Mouse (Mus musculus): ENCODE data around the gene Tlnrd1. TPM values are rescaled to one million over a fixed set of nuclear protein-coding genes. Genes with fewer than 3 reads are reported as not detected.
"Not testable (repeated sequence)": the region's sequence is repeated elsewhere in the genome, so short reads cannot be mapped to it uniquely, and the experiment has no call there.

Tlnrd1 gene
- polyA plus RNA-seq, 1 experiment from 2014 or later: 11.6 TPM

DNA sequence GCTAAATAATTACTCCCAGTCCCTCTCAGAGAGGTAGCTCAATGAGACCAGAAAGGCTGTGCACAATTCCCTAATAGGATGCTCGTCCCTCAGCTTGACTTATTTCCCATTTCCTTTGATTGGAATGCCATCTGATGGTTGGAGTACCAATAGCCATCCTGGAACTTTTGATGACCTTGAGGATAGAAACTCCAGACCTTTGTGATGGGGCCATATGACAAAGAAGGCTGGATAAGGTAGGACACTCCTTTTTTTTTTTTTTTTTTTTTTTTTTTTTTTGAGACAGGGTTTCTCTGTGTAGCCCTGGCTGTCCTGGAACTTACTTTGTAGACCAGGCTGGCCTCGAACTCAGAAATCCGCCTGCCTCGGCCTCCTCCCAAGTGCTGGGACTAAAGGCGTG, 5.8 kb upstream of the Tlnrd1 start:
- WGBS: 94% methylated on average over 5 of the region's 5 CpGs

DNA sequence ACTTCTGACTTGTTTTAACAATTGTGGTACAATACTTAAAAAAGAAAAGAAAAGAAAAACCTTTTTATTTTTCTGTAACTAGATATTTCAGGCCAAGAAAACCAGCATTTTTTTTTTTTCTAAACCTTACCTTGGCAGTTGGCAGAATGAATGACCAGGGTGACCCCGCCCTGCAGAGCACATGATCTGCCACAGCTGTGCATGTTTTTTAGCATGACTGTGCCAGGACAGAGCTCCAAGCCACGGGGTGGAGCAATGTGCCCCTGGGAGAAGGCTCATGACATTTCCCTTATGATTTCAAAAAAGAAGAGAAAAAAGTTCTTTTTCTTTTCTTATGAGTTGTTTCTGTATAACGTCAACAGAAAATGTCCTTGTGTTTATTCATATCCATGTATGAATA, 5.3 kb upstream of the Tlnrd1 start:
- Histone ChIP-seq H3K27me3 (ENCODE audit: control insufficient read depth, insufficient read depth, low read length) (no peaks in the 10 kb centered on the region), H3K27ac (ENCODE audit: low read depth, low read length) (no peak overlapping the region), H3K9ac (ENCODE audit: low read depth, low read length) (no peak overlapping the region), H3K9me3 (ENCODE audit: control insufficient read depth, low read length) (no peaks in the 10 kb centered on the region), H3K36me3 (ENCODE audit: control insufficient read depth, insufficient read depth, low read length) (no peaks in the 10 kb centered on the region), H3K4me1 (replicated peaks; ENCODE audit: control insufficient read depth, insufficient read depth, low read length) (0 out of 2 replicates have a peak, but pooled peaks cover 2% of the 10 kb centered on the region), H3K4me3 (ENCODE audit: low read depth, low read length) (no peak overlapping the region), H3K4me2 (replicated peaks; ENCODE audit: low read depth, low read length) (no peak overlapping the region)
- ATAC-seq (ENCODE audit: low FRiP score) (no peak), DNase-seq (ENCODE audit: low spot score) (no peak)
- WGBS: 67% methylated on average over 3 of the region's 3 CpGs

More for the DNA sequence above, 5.8 kb upstream of the Tlnrd1 start:
- H3K27ac ChIP-seq (ENCODE audit: low read depth, low read length); DNase-seq (ENCODE audit: low spot score); H3K9me3 ChIP-seq (ENCODE audit: control insufficient read depth, low read length); H3K4me2 ChIP-seq (replicated peaks; ENCODE audit: low read depth, low read length); H3K4me3 ChIP-seq (ENCODE audit: low read depth, low read length); H3K4me1 ChIP-seq (replicated peaks; ENCODE audit: control insufficient read depth, insufficient read depth, low read length); H3K27me3 ChIP-seq (ENCODE audit: control insufficient read depth, insufficient read depth, low read length); H3K36me3 ChIP-seq (ENCODE audit: control insufficient read depth, insufficient read depth, low read length); H3K9ac ChIP-seq (ENCODE audit: low read depth, low read length); ATAC-seq (ENCODE audit: low FRiP score): not testable (repeated sequence)

DNA sequence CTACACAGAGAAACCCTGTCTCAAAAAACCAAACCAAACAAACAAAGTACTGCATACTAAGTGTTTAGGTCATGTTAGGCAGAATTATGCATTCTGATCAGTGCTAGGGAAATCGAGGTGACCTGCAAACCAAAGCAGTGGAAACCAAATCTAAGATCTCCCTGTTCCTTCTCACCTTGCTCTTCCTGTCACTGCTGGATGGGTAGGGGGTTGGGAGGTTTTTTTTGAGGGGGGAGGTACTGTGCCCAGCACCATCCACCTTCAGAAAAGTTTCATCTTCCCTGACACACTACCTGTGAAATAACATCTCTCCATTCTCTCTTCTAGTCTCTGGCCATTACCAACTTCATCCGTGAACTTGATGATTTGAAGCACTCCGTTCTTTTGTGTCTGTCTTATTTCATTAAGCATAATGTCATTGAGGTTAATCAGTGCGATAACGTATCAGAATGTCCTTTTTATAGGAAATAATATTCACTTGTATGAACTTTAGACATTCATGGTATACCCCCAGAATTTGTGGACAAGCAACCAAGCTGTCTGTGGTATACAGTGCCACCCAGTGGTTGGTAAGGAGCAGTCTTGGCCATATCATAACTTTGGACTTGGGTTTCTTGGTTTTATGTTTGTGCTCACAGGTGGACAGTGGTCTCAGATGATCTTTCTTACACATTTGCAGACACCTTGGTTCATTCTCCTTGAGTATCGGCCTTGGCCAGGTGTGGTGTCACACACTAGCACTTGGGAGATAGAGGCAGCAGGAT, 2.4 kb upstream of the Tlnrd1 start:
- no peak for ATAC-seq (ENCODE audit: low FRiP score)
- H3K27ac ChIP-seq (ENCODE audit: low read depth, low read length): no peak overlapping the region
- H3K4me1 ChIP-seq (replicated peaks; ENCODE audit: control insufficient read depth, insufficient read depth, low read length): peaks cover 9% of the 10 kb centered on the region; the same call in 1 of the 2 replicates
- 95% methylated on average over 6 of the region's 6 CpGs for WGBS
- no peak overlapping the region for H3K4me3 ChIP-seq (ENCODE audit: low read depth, low read length)
- H3K36me3 ChIP-seq (ENCODE audit: control insufficient read depth, insufficient read depth, low read length): no peaks in the 10 kb centered on the region
- no peaks in the 10 kb centered on the region for H3K9me3 ChIP-seq (ENCODE audit: control insufficient read depth, low read length)
- DNase-seq (ENCODE audit: low spot score): peak; percentile 24
- no peak overlapping the region for H3K4me2 ChIP-seq (replicated peaks; ENCODE audit: low read depth, low read length)
- H3K9ac ChIP-seq (ENCODE audit: low read depth, low read length): no peak overlapping the region
- H3K27me3 ChIP-seq (ENCODE audit: control insufficient read depth, insufficient read depth, low read length): no peaks in the 10 kb centered on the region

DNA sequence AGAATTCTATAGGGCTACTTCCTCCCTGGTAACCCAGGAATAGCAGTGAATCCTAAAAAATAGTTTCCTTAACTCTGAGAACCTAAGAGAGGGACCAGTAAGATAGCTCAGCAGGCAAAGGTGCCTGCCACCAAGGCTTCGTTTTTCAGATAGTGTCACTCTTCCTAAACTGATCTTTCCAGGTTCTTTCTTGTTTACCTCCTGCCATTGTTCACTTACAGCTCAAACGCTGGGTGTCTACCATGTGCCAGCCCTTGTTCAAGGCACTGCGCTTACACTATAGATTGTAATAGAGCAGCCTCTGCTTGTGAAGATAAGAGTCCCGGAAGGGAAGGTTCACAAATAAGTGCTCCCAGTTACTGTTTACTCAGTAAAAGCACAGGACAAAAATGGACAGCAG, 1.7 kb upstream of the Tlnrd1 start:
- H3K4me2 ChIP-seq (replicated peaks; ENCODE audit: low read depth, low read length): no peak overlapping the region
- DNase-seq (ENCODE audit: low spot score): no peak
- H3K27me3 ChIP-seq (ENCODE audit: control insufficient read depth, insufficient read depth, low read length): no peaks in the 10 kb centered on the region
- H3K36me3 ChIP-seq (ENCODE audit: control insufficient read depth, insufficient read depth, low read length): no peaks in the 10 kb centered on the region
- no peak for ATAC-seq (ENCODE audit: low FRiP score)
- no peak overlapping the region for H3K4me3 ChIP-seq (ENCODE audit: low read depth, low read length)
- 88% methylated on average over 4 of the region's 4 CpGs for WGBS
- H3K27ac ChIP-seq (ENCODE audit: low read depth, low read length): no peak overlapping the region
- H3K9me3 ChIP-seq (ENCODE audit: control insufficient read depth, low read length): no peaks in the 10 kb centered on the region
- H3K9ac ChIP-seq (ENCODE audit: low read depth, low read length): no peak overlapping the region
- H3K4me1 ChIP-seq (replicated peaks; ENCODE audit: control insufficient read depth, insufficient read depth, low read length): peaks cover 9% of the 10 kb centered on the region; the same call in 1 of the 2 replicates

DNA sequence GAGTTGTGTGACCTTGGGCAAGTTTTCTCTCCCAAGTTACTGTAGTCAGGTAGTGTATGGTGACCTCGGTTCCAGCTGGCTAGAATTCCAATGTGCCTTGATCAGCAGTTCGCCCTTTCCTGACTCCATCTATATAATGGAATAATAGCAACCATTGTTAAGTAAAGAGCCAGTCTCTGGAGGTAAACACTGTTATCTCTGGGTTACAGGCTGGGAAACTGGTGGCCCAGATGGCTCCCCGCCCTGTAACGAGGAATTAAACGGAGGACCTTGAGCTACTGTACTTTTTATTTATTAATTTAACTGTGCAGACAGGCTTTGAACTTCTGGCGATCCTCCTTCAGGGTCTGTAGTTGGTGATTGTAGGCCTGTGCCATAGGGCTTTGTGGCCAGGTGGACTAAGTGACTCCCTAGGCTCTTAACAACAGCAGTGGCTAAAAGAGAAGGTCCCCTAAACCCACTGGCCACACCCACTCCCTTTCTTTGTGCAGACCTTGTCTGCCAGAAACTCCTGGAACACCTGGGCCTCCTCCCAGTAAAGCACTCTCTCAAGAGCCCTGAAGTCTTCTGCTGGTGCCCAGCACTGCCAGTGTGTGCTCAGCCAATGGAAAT, 922 bp upstream of the Tlnrd1 start:
- Histone ChIP-seq H3K27ac (ENCODE audit: low read depth, low read length) (peak overlapping the region; percentile 96), H3K36me3 (ENCODE audit: control insufficient read depth, insufficient read depth, low read length) (no peaks in the 10 kb centered on the region), H3K4me3 (ENCODE audit: low read depth, low read length) (peak overlapping the region; percentile 76), H3K4me2 (replicated peaks; ENCODE audit: low read depth, low read length) (peak overlapping the region; percentile 98), H3K4me1 (replicated peaks; ENCODE audit: control insufficient read depth, insufficient read depth, low read length) (peaks cover 9% of the 10 kb centered on the region; the same call in 1 of the 2 replicates), H3K9ac (ENCODE audit: low read depth, low read length) (peak overlapping the region; percentile 86), H3K9me3 (ENCODE audit: control insufficient read depth, low read length) (no peaks in the 10 kb centered on the region), H3K27me3 (ENCODE audit: control insufficient read depth, insufficient read depth, low read length) (no peaks in the 10 kb centered on the region)
- ATAC-seq (ENCODE audit: low FRiP score) (no peak), DNase-seq (ENCODE audit: low spot score) (no peak)
- WGBS: 48% methylated on average over 6 of the region's 6 CpGs

DNA sequence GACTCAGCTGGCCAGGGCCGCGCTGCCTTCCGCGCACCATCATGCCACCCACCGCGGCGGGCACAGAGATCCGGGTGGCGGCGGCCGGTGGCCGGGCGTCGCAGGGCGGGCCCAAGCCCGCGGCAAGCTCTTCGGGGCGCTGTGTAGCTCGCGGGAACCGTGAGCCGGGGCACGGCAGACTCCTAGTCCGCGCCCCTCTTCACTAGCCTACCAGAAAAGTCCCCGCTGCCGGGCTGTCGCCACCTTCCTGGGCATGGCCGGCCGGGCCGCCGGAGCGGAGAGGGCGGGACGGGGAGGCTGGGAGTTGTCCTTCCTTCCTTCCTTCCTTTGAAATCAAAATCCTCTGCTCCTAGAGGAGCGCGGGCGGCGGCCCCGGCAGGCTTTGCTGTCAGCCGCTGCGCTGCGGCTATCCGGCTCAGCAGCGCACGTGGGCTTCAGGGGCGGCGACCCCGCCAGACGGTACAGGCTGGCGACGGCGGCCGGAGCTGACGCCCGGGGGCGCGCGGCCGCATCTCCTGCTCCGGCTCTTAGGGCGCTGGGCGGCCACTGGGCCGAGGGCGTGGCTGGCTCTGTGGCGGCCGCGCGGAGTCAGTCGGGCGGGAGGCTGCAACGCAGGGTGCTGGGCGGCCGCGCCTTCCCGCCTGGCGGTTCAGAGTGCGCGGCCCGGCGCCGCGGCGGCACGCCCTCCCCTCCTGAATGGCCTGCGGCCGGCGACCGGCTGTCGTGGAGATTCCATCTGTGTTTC, 657 bp downstream of the Tlnrd1 start:
- WGBS: 0% methylated on average over 57 of the region's 91 CpGs
- H3K27me3 ChIP-seq (ENCODE audit: control insufficient read depth, insufficient read depth, low read length): no peaks in the 10 kb centered on the region
- peak overlapping the region; percentile 76 for H3K4me3 ChIP-seq (ENCODE audit: low read depth, low read length)
- H3K9ac ChIP-seq (ENCODE audit: low read depth, low read length): peak overlapping the region; percentile 86
- H3K4me2 ChIP-seq (replicated peaks; ENCODE audit: low read depth, low read length): peak overlapping the region; percentile 98
- DNase-seq (ENCODE audit: low spot score) (peak; percentile 81), ATAC-seq (ENCODE audit: low FRiP score) (peak; percentile 77)
- H3K9me3 ChIP-seq (ENCODE audit: control insufficient read depth, low read length): no peaks in the 10 kb centered on the region
- H3K27ac ChIP-seq (ENCODE audit: low read depth, low read length): peak overlapping the region; percentile 96
- H3K4me1 ChIP-seq (replicated peaks; ENCODE audit: control insufficient read depth, insufficient read depth, low read length): peaks cover 9% of the 10 kb centered on the region; the same call in 1 of the 2 replicates
- H3K36me3 ChIP-seq (ENCODE audit: control insufficient read depth, insufficient read depth, low read length): no peaks in the 10 kb centered on the region

DNA sequence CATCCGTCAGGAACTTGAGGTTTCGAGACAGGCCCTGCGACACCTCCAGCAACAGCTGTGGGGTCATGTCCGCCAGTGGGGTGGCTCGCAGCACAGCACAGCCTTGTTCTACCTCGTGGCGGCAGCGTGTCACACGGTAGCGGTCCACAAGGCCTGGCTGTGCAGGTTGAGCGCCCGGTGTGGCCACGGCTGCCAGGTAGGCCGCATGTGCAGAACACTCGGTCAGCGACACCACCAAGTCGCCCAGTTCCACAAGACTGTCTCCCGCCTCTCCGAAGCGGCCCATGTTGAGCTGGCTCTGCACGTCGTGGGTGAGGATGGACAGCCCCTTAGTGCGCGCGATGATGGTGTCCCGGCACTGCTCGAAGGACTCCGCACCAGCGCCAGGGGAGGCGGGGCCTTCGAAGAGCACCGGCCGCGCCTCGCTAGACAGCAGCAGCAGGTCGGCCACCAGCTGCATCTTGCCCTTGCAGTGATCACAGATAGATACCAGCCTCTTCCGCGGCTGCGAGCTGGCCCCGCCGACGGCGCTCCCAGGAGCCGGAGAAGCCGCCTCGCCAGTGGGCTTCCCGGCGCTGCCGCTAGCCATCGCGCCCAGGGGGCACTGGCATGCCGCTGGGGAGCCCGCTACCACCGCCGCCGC, 1.4 kb downstream of the Tlnrd1 start:
- peak overlapping the region; percentile 86 for H3K9ac ChIP-seq (ENCODE audit: low read depth, low read length)
- H3K4me2 ChIP-seq (replicated peaks; ENCODE audit: low read depth, low read length): peak overlapping the region; percentile 98
- peaks cover 9% of the 10 kb centered on the region; the same call in 1 of the 2 replicates for H3K4me1 ChIP-seq (replicated peaks; ENCODE audit: control insufficient read depth, insufficient read depth, low read length)
- no peaks in the 10 kb centered on the region for H3K9me3 ChIP-seq (ENCODE audit: control insufficient read depth, low read length)
- 19% methylated on average over 50 of the region's 56 CpGs for WGBS
- peak overlapping the region; percentile 76 for H3K4me3 ChIP-seq (ENCODE audit: low read depth, low read length)
- DNase-seq (ENCODE audit: low spot score): peak; percentile 60
- no peaks in the 10 kb centered on the region for H3K36me3 ChIP-seq (ENCODE audit: control insufficient read depth, insufficient read depth, low read length)
- no peaks in the 10 kb centered on the region for H3K27me3 ChIP-seq (ENCODE audit: control insufficient read depth, insufficient read depth, low read length)
- peak; percentile 10 for ATAC-seq (ENCODE audit: low FRiP score)
- peak overlapping the region; percentile 96 for H3K27ac ChIP-seq (ENCODE audit: low read depth, low read length)

DNA sequence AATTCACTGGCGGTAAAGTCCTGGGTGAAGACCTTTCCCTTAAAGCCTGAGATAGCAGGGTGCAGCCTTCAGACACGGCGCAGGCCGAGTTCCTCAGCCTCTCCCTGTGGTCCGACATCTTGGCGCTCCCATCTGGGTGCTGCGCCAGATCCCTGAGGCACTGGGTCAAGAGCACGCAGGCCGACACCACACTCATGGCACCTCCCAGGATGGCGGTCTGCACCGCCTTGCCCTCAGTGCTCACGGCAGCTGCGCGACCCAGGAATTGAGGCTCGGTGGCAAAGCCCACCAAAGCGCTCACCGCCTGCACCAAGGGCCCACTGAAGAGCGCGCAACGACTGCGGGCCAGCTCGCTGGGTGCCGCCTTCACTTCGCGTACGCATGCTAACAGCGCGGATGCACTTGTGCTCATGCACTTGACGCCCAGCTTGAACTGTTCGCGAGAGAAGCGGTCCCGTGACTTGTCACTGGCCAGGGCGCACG, 1.9 kb downstream of the Tlnrd1 start:
- ATAC-seq (ENCODE audit: low FRiP score) (no peak), DNase-seq (ENCODE audit: low spot score) (no peak)
- no peak overlapping the region; the same call in 1 of the 2 replicates for H3K9ac ChIP-seq (ENCODE audit: low read depth, low read length)
- WGBS: 90% methylated on average over 35 of the region's 35 CpGs
- H3K4me2 ChIP-seq (replicated peaks; ENCODE audit: low read depth, low read length): peak overlapping the region; percentile 98
- no peak overlapping the region for H3K27ac ChIP-seq (ENCODE audit: low read depth, low read length)
- H3K36me3 ChIP-seq (ENCODE audit: control insufficient read depth, insufficient read depth, low read length): no peaks in the 10 kb centered on the region
- peak overlapping the region; percentile 76 for H3K4me3 ChIP-seq (ENCODE audit: low read depth, low read length)
- peaks cover 9% of the 10 kb centered on the region; the same call in 1 of the 2 replicates for H3K4me1 ChIP-seq (replicated peaks; ENCODE audit: control insufficient read depth, insufficient read depth, low read length)
- no peaks in the 10 kb centered on the region for H3K27me3 ChIP-seq (ENCODE audit: control insufficient read depth, insufficient read depth, low read length)
- no peaks in the 10 kb centered on the region for H3K9me3 ChIP-seq (ENCODE audit: control insufficient read depth, low read length)
